Mouse (Mus musculus) liver, embryonic 14.5 days (tissue): Measurements from ENCODE around the gene Ss18l1. TPM values are rescaled to one million over a fixed set of nuclear protein-coding genes. Genes with fewer than 3 reads are reported as not detected.

ENCODE experiments used
- ATAC-seq: fragments of 200-750 bp; cut with Nextera tagmentation; 2 replicates; pipeline ENCODE4 v1.8.0; 2017; ENCODE audit warnings: moderate number of reproducible peaks, mild to moderate bottlenecking, moderate library complexity; ENCODE audit not compliant: insufficient read depth
- DNase-seq, 3 experiments: peaks; one replicate each; pipeline ENCODE4 v3.0.0-alpha.2; 2012 to 2013; ENCODE audit warnings: low read depth in 3 of 3, low spot score in 3 of 3
- H3K27ac ChIP-seq: fragments of 300-500 bp; sonication (generic); 2 replicates; pipeline ENCODE4 v1.5.1; 2014; ENCODE audit warnings: moderate library complexity, mild to moderate bottlenecking, control low read depth, inconsistent platforms
- H3K27me3 ChIP-seq: fragments of 300-500 bp; sonication (generic); 2 replicates; pipeline ENCODE4 v1.6.1; 2014; ENCODE audit warnings: mild to moderate bottlenecking, low read length, moderate library complexity; ENCODE audit not compliant: control insufficient read depth, insufficient read depth
- H3K36me3 ChIP-seq: fragments of 300-500 bp; sonication (generic); replicated peaks from 2 replicates; pipeline ENCODE4 v1.6.1; 2014; ENCODE audit warnings: low read depth; ENCODE audit not compliant: control insufficient read depth, insufficient read depth
- H3K4me1 ChIP-seq, 2 experiments: fragments of 200-500 bp in 1 of 2; fragments of 300-500 bp in 1 of 2; sonication (generic) in 1 of 2; replicated peaks; 2 replicates each; pipeline ENCODE4 v1.6.1; 2012 to 2014; ENCODE audit warnings: antibody characterized with exemption in 1 of 2, inconsistent platforms in 1 of 2, low read length in 1 of 2; ENCODE audit not compliant: control insufficient read depth in 2 of 2, insufficient read depth in 2 of 2
- H3K4me2 ChIP-seq: fragments of 300-500 bp; sonication (generic); 2 replicates; pipeline ENCODE4 v1.6.1; 2014; ENCODE audit warnings: low read depth, mild to moderate bottlenecking, control low read depth, moderate library complexity
- H3K4me3 ChIP-seq, 2 experiments: fragments of 200-500 bp in 1 of 2; fragments of 300-500 bp in 1 of 2; sonication (generic) in 1 of 2; 2 replicates each; pipeline ENCODE4 v1.5.1; 2012 to 2014; ENCODE audit warnings: low read depth in 2 of 2, low read length in 2 of 2, mild to moderate bottlenecking in 2 of 2, control low read depth in 1 of 2, inconsistent platforms in 1 of 2, moderate library complexity in 1 of 2; ENCODE audit not compliant: insufficient read depth in 1 of 2
- H3K9ac ChIP-seq: fragments of 300-500 bp; sonication (generic); replicated peaks from 2 replicates; pipeline ENCODE4 v1.6.1; 2014; ENCODE audit warnings: mild to moderate bottlenecking, control low read depth, moderate library complexity
- H3K9me3 ChIP-seq: fragments of 300-500 bp; sonication (generic); 2 replicates; pipeline ENCODE4 v1.6.1; 2016; ENCODE audit warnings: low read length, mixed read lengths; ENCODE audit not compliant: control insufficient read depth
- CTCF ChIP-seq: IDR thresholded peaks from 2 replicates; pipeline ENCODE4 v1.5.1; 2016; ENCODE audit warnings: antibody characterized with exemption, low read depth, control low read depth
- EP300 ChIP-seq: IDR thresholded peaks from 2 replicates; pipeline ENCODE4 v1.6.1; 2016; ENCODE audit warnings: antibody characterized with exemption, low read depth
- WGBS: fragments of 180-500 bp; shearing (Covaris S2); extraction: QIAGEN DNeasy Blood & Tissue Kit; methylation state at CpG from one replicate; pipeline ENCODE4 v1.1.7; 2014; ENCODE audit not compliant: insufficient replicate concordance; 5-methylcytosine and 5-hydroxymethylcytosine counted together
- polyA plus RNA-seq, 2 experiments: library from polyadenylated mRNA; depleted of rRNA in 1 of 2; stranded (reverse) in 1 of 2; unstranded in 1 of 2; fragments of >200 nt; fragmentation: Nextera tagmentation in 1 of 2; extraction: Ambion mirVana in 1 of 2; gene quantifications; 2 replicates each; pipeline versions ENCODE4 v1.2.1 to v1.2.3; 2012 to 2014

Gene Ss18l1
- polyA plus RNA-seq, 2 experiments: 0.37 to 1.3 TPM

- no peak for ATAC-seq
Observed at GRCm38 (mm10) chr2:180095711-180096110, 53.4 kb downstream of the Ss18l1 start.

GRCm38 (mm10) chr2:180097585-180097984, 55.3 kb downstream of the Ss18l1 start:
- Histone ChIP-seq H3K9ac (no peak overlapping the region), H3K4me2 (no peak overlapping the region), H3K4me3 (no peak overlapping the region), H3K9me3 (no peaks in the 10 kb centered on the region), H3K36me3 (no peaks in the 10 kb centered on the region), H3K4me1 (no peaks in the 10 kb centered on the region), H3K27me3 (peaks cover 34% of the 10 kb centered on the region), H3K27ac (no peak overlapping the region)
- WGBS: 31% methylated on average over 3 of the region's 3 CpGs
- DNase-seq (no peak), ATAC-seq (no peak)
- TF ChIP-seq EP300: no peak

More at GRCm38 (mm10) chr2:180095711-180096110, 53.4 kb downstream of the Ss18l1 start:
- Histone ChIP-seq H3K9ac (no peak overlapping the region), H3K4me1 (no peaks in the 10 kb centered on the region), H3K9me3 (no peaks in the 10 kb centered on the region), H3K27ac (no peak overlapping the region), H3K27me3 (peaks cover 16% of the 10 kb centered on the region), H3K4me2 (no peak overlapping the region), H3K4me3 (no peak overlapping the region), H3K36me3 (no peaks in the 10 kb centered on the region)
- TF ChIP-seq EP300 (no peak), CTCF (no peak)
- no peak for DNase-seq
- WGBS: 29% methylated on average over 5 of the region's 5 CpGs

GRCm38 (mm10) chr2:180098167-180098566, 55.9 kb downstream of the Ss18l1 start:
- Histone ChIP-seq H3K27ac (no peak overlapping the region), H3K9me3 (no peaks in the 10 kb centered on the region), H3K4me3 (no peak overlapping the region), H3K27me3 (peaks cover 40% of the 10 kb centered on the region), H3K9ac (no peak overlapping the region), H3K4me1 (no peaks in the 10 kb centered on the region), H3K4me2 (no peak overlapping the region), H3K36me3 (no peaks in the 10 kb centered on the region)
- ATAC-seq (peak; percentile 72), DNase-seq (no peak)
- TF ChIP-seq CTCF (peak; percentile 40; the same call in 1 of the 2 replicates), EP300 (peak; percentile 35; the same call in 1 of the 2 replicates)
- 13% methylated on average over 5 of the region's 5 CpGs for WGBS

- Histone ChIP-seq H3K9ac (no peak overlapping the region), H3K4me2 (no peak overlapping the region), H3K4me1 (no peaks in the 10 kb centered on the region), H3K27ac (no peak overlapping the region), H3K27me3 (peaks cover 54% of the 10 kb centered on the region), H3K4me3 (no peak overlapping the region), H3K9me3 (no peaks in the 10 kb centered on the region), H3K36me3 (no peaks in the 10 kb centered on the region)
- no peak for DNase-seq
- WGBS: 6% methylated on average over 15 of the region's 15 CpGs
- ATAC-seq: no peak
- TF ChIP-seq CTCF (no peak), EP300 (no peak)
Observed at GRCm38 (mm10) chr2:180099529-180099928, 57.2 kb downstream of the Ss18l1 start.

GRCm38 (mm10) chr2:180103151-180103977, 61.1 kb downstream of the Ss18l1 start:
- H3K4me3 ChIP-seq: no peak overlapping the region
- no peak overlapping the region for H3K27ac ChIP-seq
- no peaks in the 10 kb centered on the region for H3K4me1 ChIP-seq
- H3K4me2 ChIP-seq: peak overlapping the region; percentile 60
- no peak overlapping the region for H3K9ac ChIP-seq
- ATAC-seq (no peak), DNase-seq (no peak)
- H3K36me3 ChIP-seq: no peaks in the 10 kb centered on the region
- 5% methylated on average over 54 of the region's 57 CpGs for WGBS
- no peaks in the 10 kb centered on the region for H3K9me3 ChIP-seq
- TF ChIP-seq CTCF: no peak
- H3K27me3 ChIP-seq: peaks cover 70% of the 10 kb centered on the region
